Mouse (Mus musculus) limb, embryonic 14.5 days (tissue): ENCODE measurements around the gene Setd7. TPM values are rescaled to one million over a fixed set of nuclear protein-coding genes. Genes with fewer than 3 reads are reported as not detected.

Experiments
- ATAC-seq: fragments of 200-750 bp; cut with Nextera tagmentation; 2 replicates; pipeline ENCODE4 v1.8.0; 2017; ENCODE audit warnings: low read depth, moderate number of reproducible peaks, moderate TSS enrichment; ENCODE audit not compliant: low FRiP score
- DNase-seq: peaks from one replicate; pipeline ENCODE4 v3.0.0-alpha.2; 2015; ENCODE audit warnings: low spot score
- H3K27ac ChIP-seq: fragments of 300-500 bp; sonication (generic); replicated peaks from 2 replicates; pipeline ENCODE4 v1.5.1; 2014; ENCODE audit warnings: low read depth, mild to moderate bottlenecking, low read length, moderate library complexity, mixed read lengths
- H3K27me3 ChIP-seq: fragments of 300-500 bp; sonication (generic); 2 replicates; pipeline ENCODE4 v1.6.1; 2014; ENCODE audit warnings: low read length, mixed read lengths; ENCODE audit not compliant: control insufficient read depth, insufficient read depth
- H3K36me3 ChIP-seq: fragments of 300-500 bp; sonication (generic); 2 replicates; pipeline ENCODE4 v1.6.1; 2014; ENCODE audit warnings: mild to moderate bottlenecking, low read length, moderate library complexity, mixed read lengths; ENCODE audit not compliant: control insufficient read depth, insufficient read depth
- H3K4me1 ChIP-seq: fragments of 300-500 bp; sonication (generic); 2 replicates; pipeline ENCODE4 v1.6.1; 2014; ENCODE audit warnings: antibody characterized with exemption, low read length, mixed read lengths; ENCODE audit not compliant: control insufficient read depth, insufficient read depth
- H3K4me2 ChIP-seq: fragments of 300-500 bp; sonication (generic); replicated peaks from 2 replicates; pipeline ENCODE4 v1.6.1; 2014; ENCODE audit warnings: low read depth, mild to moderate bottlenecking, low read length, moderate library complexity; ENCODE audit not compliant: severe bottlenecking
- H3K4me3 ChIP-seq: fragments of 300-500 bp; sonication (generic); replicated peaks from 2 replicates; pipeline ENCODE4 v1.5.1; 2014; ENCODE audit warnings: low read length
- H3K9ac ChIP-seq: fragments of 300-500 bp; sonication (generic); 2 replicates; pipeline ENCODE4 v1.6.1; 2014; ENCODE audit warnings: mild to moderate bottlenecking, low read depth, low read length, moderate library complexity; ENCODE audit not compliant: severe bottlenecking
- H3K9me3 ChIP-seq: fragments of 300-500 bp; sonication (generic); 2 replicates; pipeline ENCODE4 v1.6.1; 2016; ENCODE audit warnings: low read length; ENCODE audit not compliant: control insufficient read depth
- POLR2A ChIP-seq: fragments of 200-500 bp; IDR thresholded peaks from 2 replicates; pipeline ENCODE4 v1.8.0; 2012; ENCODE audit warnings: inconsistent platforms, mild to moderate bottlenecking, moderate library complexity, borderline replicate concordance; ENCODE audit not compliant: insufficient read depth, insufficient read length; ENCODE audit errors: extremely low read depth
- whole genome bisulfite sequencing: fragments of 180-500 bp; shearing (Covaris S2); extraction: QIAGEN DNeasy Blood & Tissue Kit; methylation state at CpG from one replicate; pipeline ENCODE4 v1.1.7; 2014; 5-methylcytosine and 5-hydroxymethylcytosine counted together
- polyA plus RNA-seq, 2 experiments: library from polyadenylated mRNA; depleted of rRNA in 1 of 2; stranded (reverse) in 1 of 2; unstranded in 1 of 2; fragments of >200 nt; fragmentation: Nextera tagmentation in 1 of 2; extraction: Ambion mirVana in 1 of 2; gene quantifications; 2 replicates each; pipeline versions ENCODE4 v1.2.1 to v1.2.3; 2012 to 2014

Gene Setd7
- polyA plus RNA-seq, 2 experiments, result 6.1 to 19.6 TPM

- TF ChIP-seq POLR2A, result no peak
- no peaks in the 10 kb centered on the region for H3K4me1 ChIP-seq
- H3K4me3 ChIP-seq, result no peak overlapping the region
- no peaks in the 10 kb centered on the region for H3K27me3 ChIP-seq
- DNase-seq (no peak), ATAC-seq (no peak)
- no peaks in the 10 kb centered on the region for H3K36me3 ChIP-seq
- 68% methylated on average over 12 of the region's 12 CpGs for WGBS
- no peak overlapping the region for H3K4me2 ChIP-seq
- no peaks in the 10 kb centered on the region for H3K9me3 ChIP-seq
- H3K9ac ChIP-seq, result no peak overlapping the region
- H3K27ac ChIP-seq, result no peak overlapping the region
Measured at GRCm38 (mm10) chr3:51599057-51599630, 38.5 kb upstream of the Setd7 start.

GRCm38 (mm10) chr3:51596538-51596937, 35.9 kb upstream of the Setd7 start:
- Histone ChIP-seq H3K27me3 (no peaks in the 10 kb centered on the region), H3K4me2 (no peak overlapping the region), H3K36me3 (no peaks in the 10 kb centered on the region), H3K4me1 (no peaks in the 10 kb centered on the region), H3K27ac (no peak overlapping the region), H3K9me3 (no peaks in the 10 kb centered on the region), H3K9ac (no peak overlapping the region), H3K4me3 (no peak overlapping the region)
- peak; percentile 65; the same call in 1 of the 2 replicates for ATAC-seq
- DNase-seq, result peak; percentile 51
- 71% methylated on average over 2 of the region's 2 CpGs for WGBS
- no peak for TF ChIP-seq POLR2A

- H3K9ac ChIP-seq, result no peak overlapping the region
- DNase-seq, result no peak
- H3K9me3 ChIP-seq, result no peaks in the 10 kb centered on the region
- H3K36me3 ChIP-seq, result no peaks in the 10 kb centered on the region
- WGBS, result 82% methylated on average over 1 of the region's 1 CpGs
- no peak for TF ChIP-seq POLR2A
- H3K4me2 ChIP-seq, result no peak overlapping the region
- H3K27me3 ChIP-seq, result no peaks in the 10 kb centered on the region
- no peak overlapping the region for H3K27ac ChIP-seq
- H3K4me3 ChIP-seq, result no peak overlapping the region
- H3K4me1 ChIP-seq, result no peaks in the 10 kb centered on the region
- no peak for ATAC-seq
Measured at GRCm38 (mm10) chr3:51593506-51593905, 32.8 kb upstream of the Setd7 start.

DNA sequence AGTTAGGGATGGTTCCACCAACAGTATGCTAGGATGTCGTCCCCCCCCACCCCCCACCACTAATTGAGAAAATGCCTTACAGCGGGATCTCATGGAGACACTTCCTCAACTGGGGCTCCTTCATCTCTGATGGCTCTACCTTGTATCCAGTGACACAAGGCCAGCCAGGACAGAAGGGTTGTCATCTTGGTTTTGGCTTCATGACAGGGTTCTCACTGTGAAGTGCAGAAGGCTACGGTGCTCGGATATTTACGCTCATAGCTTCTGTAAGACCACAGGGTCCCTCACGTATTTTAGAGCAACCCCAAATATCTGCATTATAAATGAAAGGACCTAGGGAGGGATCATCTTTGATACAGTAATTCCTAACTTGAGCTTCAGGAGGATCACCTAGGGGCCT, 30.9 kb upstream of the Setd7 start:
- no peaks in the 10 kb centered on the region for H3K4me1 ChIP-seq
- no peaks in the 10 kb centered on the region for H3K27me3 ChIP-seq
- H3K4me2 ChIP-seq, result no peak overlapping the region
- ATAC-seq, result no peak
- no peak for DNase-seq
- WGBS, result 78% methylated on average over 6 of the region's 6 CpGs
- no peak overlapping the region for H3K9ac ChIP-seq
- H3K9me3 ChIP-seq, result no peaks in the 10 kb centered on the region
- H3K36me3 ChIP-seq, result no peaks in the 10 kb centered on the region
- no peak overlapping the region for H3K27ac ChIP-seq
- TF ChIP-seq POLR2A, result no peak
- no peak overlapping the region for H3K4me3 ChIP-seq

DNA sequence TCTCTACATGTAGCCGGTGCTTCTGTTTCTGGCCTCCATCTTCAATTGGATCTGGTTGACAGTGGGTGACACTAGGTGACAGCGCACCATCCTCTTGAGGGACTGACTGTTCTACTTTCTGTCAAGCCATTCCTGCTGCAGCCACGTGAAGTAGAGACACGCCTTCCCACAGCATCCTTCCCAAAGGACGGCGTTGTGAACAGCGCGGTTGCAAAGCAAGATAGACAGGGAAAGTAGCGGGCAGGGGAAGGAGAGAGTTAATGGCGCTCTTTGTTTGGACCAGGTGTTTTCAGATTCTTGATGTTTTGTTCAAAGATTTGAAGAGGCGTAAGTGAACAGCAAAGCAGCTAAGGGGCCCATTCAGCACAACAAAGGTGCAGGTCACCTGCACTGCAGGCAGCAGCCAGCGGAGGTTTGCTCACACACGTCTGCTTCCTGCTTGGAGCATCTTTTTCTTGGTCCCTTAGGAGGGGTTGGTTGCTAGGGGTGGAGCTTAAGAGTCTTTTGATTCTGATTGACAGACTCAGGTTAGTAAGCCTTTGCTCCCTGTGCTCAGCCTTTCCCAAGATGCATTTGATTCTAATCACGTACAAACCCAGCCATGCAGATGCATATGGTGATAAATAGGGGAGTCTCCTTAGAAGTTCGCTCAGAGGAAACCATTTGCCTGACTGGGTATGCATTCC, 29.7 kb upstream of the Setd7 start:
- no peak overlapping the region for H3K9ac ChIP-seq
- DNase-seq, result no peak
- no peak overlapping the region for H3K27ac ChIP-seq
- H3K36me3 ChIP-seq, result no peaks in the 10 kb centered on the region
- no peak overlapping the region for H3K4me3 ChIP-seq
- no peak for TF ChIP-seq POLR2A
- no peaks in the 10 kb centered on the region for H3K9me3 ChIP-seq
- H3K4me2 ChIP-seq, result no peak overlapping the region
- no peaks in the 10 kb centered on the region for H3K4me1 ChIP-seq
- no peaks in the 10 kb centered on the region for H3K27me3 ChIP-seq
- 46% methylated on average over 15 of the region's 15 CpGs for WGBS
- ATAC-seq, result no peak
